8 mouse cellular contexts compared by ENCODE assay signal in the genomic region with DNA sequence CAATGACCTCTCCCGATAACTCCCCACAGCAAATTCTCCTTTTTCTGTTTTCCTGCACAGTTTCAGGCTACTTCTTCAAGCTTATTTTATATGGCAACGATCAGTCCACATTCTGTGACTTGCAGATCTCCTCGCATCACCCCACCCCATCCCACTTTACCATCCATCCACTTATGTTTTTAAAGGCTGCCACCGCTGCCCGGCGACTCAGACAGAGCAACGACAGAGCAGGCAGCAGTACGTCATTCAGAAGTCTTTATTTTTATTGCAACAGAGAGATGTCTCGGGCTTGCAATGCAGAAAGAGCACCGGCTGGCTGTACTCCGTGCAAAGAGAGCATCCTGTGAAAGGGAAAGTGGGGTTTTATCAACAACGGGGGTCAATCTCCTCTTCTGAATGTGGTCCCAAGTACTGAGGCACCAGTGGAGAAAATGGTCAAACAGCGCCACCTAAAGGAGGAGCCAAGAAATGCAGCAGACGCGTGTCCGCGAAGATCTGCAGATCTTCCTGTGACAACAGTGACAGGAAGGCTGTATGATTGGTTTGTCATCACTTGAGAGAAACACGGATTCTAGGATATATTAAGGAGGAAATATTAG. TPM values are rescaled to one million over a fixed set of nuclear protein-coding genes. Genes with fewer than 3 reads are reported as not detected.
DNase-seq lines count a peak whose midpoint lies in the region; ATAC-seq and TF ChIP-seq lines count a peak whose summit lies in the region.

No protein-coding gene starts in this region.

- no peaks in the 10 kb centered on the region for H3K27me3 ChIP-seq in Patski

- TF ChIP-seq CTCF in Patski (IDR thresholded peaks at IDR 0.05), result peak; percentile 95
- TF ChIP-seq CTCF in gastrocnemius, adult 2 months (IDR thresholded peaks at IDR 0.05), result peak; percentile 88

- CTCF ChIA-PET in Patski (lab: Charles Lee), result interaction anchor here (0.7 to 6.2 kb wide), 10 partner anchors 9 to 236 kb away, joined by 3 to 71 read pairs (median 4); partner anchors contain the start of gene Pgm5

- H3K4me3 ChIP-seq in gastrocnemius, adult 2 months, result peak overlapping the region; percentile 63

- peak; percentile 28 for DNase-seq in Patski (ENCODE audit: low read depth, low spot score)
- peak; percentile 86 to 91 for DNase-seq in cerebellum, postnatal 10 days
- peak; percentile 60 for DNase-seq in gastrocnemius, adult 2 months
- DNase-seq in induced T-regulatory cell, adult 2 months (ENCODE audit: low read depth), result peak; percentile 62
- DNase-seq in left cerebral cortex, adult 8-10 months (ENCODE audit: low spot score in 2 of 2), result peak; percentile 20 to 73
- peak; percentile 89 for DNase-seq in mesoderm, embryonic 11.5 days (ENCODE audit: low read depth, low spot score)
- DNase-seq in skeletal muscle tissue, adult 2 months (ENCODE audit: low read depth, low spot score), result peak; percentile 51

- peak; percentile 39 for ATAC-seq in Patski
- no peak for ATAC-seq in erythroblast, adult 5-6 weeks (replicated peaks; ENCODE audit: low FRiP score, poor library complexity, severe bottlenecking)

- in situ Hi-C loops in Patski (cut with MboI; ENCODE audit: low pct_unique_long_range_greater_than_20kb), result loop anchor here (5.0 kb wide), 3 partner anchors 164 to 569 kb away; no protein-coding TSS in a partner anchor

- POLR2A ChIA-PET in Patski (lab: Charles Lee), result interaction anchor here (0.6 to 1.2 kb wide), 2 partner anchors 166 to 566 kb away, joined by 4 read pairs; no protein-coding TSS in a partner anchor

- H3K27ac ChIP-seq in gastrocnemius, adult 2 months, result no peak overlapping the region

- intact Hi-C loops in gastrocnemius, adult 2 months (cut with DNase I), result loop anchor here (2.0 to 5.0 kb wide), 3 partner anchors 166 to 569 kb away; no protein-coding TSS in a partner anchor

RNA-seq across cellular contexts. Expression of gene Gm10053, which starts 4.3 kb away (rescaled TPM):
- 315 TPM for polyA plus RNA-seq in Patski (2021)
- total RNA-seq in gastrocnemius, adult 2 months (2021), result 100 to 1,000 TPM; 453 to 633 TPM
- 100 to 1,000 TPM; 176 to 189 (median 186) TPM for total RNA-seq in left cerebral cortex, adult 8-10 months (2022)
- total RNA-seq in erythroblast, adult 5-6 weeks (2015; ENCODE audit: low replicate concordance), result 45.9 and 72.7 TPM in 2 replicates
- 11.7 and 18.5 TPM in 2 replicates for total RNA-seq in erythroblast, adult 5-6 weeks (2017; ENCODE audit: low replicate concordance)

RNA-seq across cellular contexts. Expression of gene Pgm5, which starts 9.5 kb away (rescaled TPM):
- 4.0 TPM for polyA plus RNA-seq in Patski (2021)
- 10 to 100 TPM; 10.7 to 15.1 TPM for total RNA-seq in gastrocnemius, adult 2 months (2021)
- 1 to 10 TPM; 5.0 to 6.8 (median 6.3) TPM for total RNA-seq in left cerebral cortex, adult 8-10 months (2022)
- total RNA-seq in erythroblast, adult 5-6 weeks (2015; ENCODE audit: low replicate concordance), result 0.84 TPM in 1 of 2 replicates, not detected in the other
- total RNA-seq in erythroblast, adult 5-6 weeks (2017; ENCODE audit: low replicate concordance), result not detected in 2 replicates

RNA-seq across cellular contexts. Expression of gene Foxd4, which starts 29.9 kb away (rescaled TPM):
- 0.08 TPM for polyA plus RNA-seq in Patski (2021)
- total RNA-seq in gastrocnemius, adult 2 months (2021), result not detected
- total RNA-seq in left cerebral cortex, adult 8-10 months (2022), result not detected
- not detected in 2 replicates for total RNA-seq in erythroblast, adult 5-6 weeks (2015; ENCODE audit: low replicate concordance)
- total RNA-seq in erythroblast, adult 5-6 weeks (2017; ENCODE audit: low replicate concordance), result 0.14 TPM in 1 of 2 replicates, not detected in the other

Comparison
In these comparisons a context has a peak if more than half of its experiments do, and no peak if none do; other contexts are left out.
1. DNase-seq: peak in every context shown above with its lines; median percentile 89 in mesoderm, embryonic 11.5 days; 88 in cerebellum, postnatal 10 days; 62 in induced T-regulatory cell, adult 2 months; 60 in gastrocnemius, adult 2 months; 51 in skeletal muscle tissue, adult 2 months; 46 in left cerebral cortex, adult 8-10 months; 28 in Patski.